Mouse (Mus musculus): ENCODE measurements around the gene Pi4k2a. TPM values are rescaled to one million over a fixed set of nuclear protein-coding genes. Genes with fewer than 3 reads are reported as not detected.
"Not testable (repeated sequence)": the region's sequence is repeated elsewhere in the genome, so short reads cannot be mapped to it uniquely, and the experiment has no call there.

Gene Pi4k2a
- polyA plus RNA-seq, 1 experiment from 2014 or later = 39.4 TPM

GRCm38 (mm10) chr19:42068441-42069240 is 21.6 kb upstream of the Pi4k2a start:
- 81% methylated on average over 11 of the region's 11 CpGs for WGBS
- no peak for ATAC-seq (ENCODE audit: low FRiP score)
- H3K4me3 ChIP-seq = no peak overlapping the region
- H3K4me1 ChIP-seq = no peaks in the 10 kb centered on the region
- no peak overlapping the region for H3K27ac ChIP-seq
- no peaks in the 10 kb centered on the region; the same call in 1 of the 2 replicates for H3K36me3 ChIP-seq
- no peaks in the 10 kb centered on the region for H3K9me3 ChIP-seq (replicated peaks)
- no peak overlapping the region for H3K9ac ChIP-seq
- H3K27me3 ChIP-seq = no peaks in the 10 kb centered on the region
- H3K4me2 ChIP-seq (replicated peaks) = no peak overlapping the region

GRCm38 (mm10) chr19:42069241-42069525 is 21.1 kb upstream of the Pi4k2a start:
- WGBS = 63% methylated on average over 6 of the region's 6 CpGs
- Histone ChIP-seq H3K27ac (no peak overlapping the region), H3K9ac (no peak overlapping the region), H3K9me3 (replicated peaks) (no peaks in the 10 kb centered on the region), H3K27me3 (no peaks in the 10 kb centered on the region), H3K4me1 (no peaks in the 10 kb centered on the region), H3K4me3 (no peak overlapping the region), H3K4me2 (replicated peaks) (no peak overlapping the region), H3K36me3 (peaks cover 4% of the 10 kb centered on the region; the same call in 1 of the 2 replicates)
- no peak for ATAC-seq (ENCODE audit: low FRiP score)

GRCm38 (mm10) chr19:42071221-42071620 is 19.0 kb upstream of the Pi4k2a start:
- H3K27me3 ChIP-seq = no peaks in the 10 kb centered on the region
- H3K27ac ChIP-seq = no peak overlapping the region
- no peak for ATAC-seq (ENCODE audit: low FRiP score)
- no peaks in the 10 kb centered on the region for H3K9me3 ChIP-seq (replicated peaks)
- WGBS = 75% methylated on average over 7 of the region's 7 CpGs
- no peak overlapping the region for H3K4me3 ChIP-seq
- H3K9ac ChIP-seq = no peak overlapping the region
- H3K4me1 ChIP-seq = no peaks in the 10 kb centered on the region
- H3K4me2 ChIP-seq (replicated peaks) = no peak overlapping the region
- peaks cover 24% of the 10 kb centered on the region for H3K36me3 ChIP-seq

DNA sequence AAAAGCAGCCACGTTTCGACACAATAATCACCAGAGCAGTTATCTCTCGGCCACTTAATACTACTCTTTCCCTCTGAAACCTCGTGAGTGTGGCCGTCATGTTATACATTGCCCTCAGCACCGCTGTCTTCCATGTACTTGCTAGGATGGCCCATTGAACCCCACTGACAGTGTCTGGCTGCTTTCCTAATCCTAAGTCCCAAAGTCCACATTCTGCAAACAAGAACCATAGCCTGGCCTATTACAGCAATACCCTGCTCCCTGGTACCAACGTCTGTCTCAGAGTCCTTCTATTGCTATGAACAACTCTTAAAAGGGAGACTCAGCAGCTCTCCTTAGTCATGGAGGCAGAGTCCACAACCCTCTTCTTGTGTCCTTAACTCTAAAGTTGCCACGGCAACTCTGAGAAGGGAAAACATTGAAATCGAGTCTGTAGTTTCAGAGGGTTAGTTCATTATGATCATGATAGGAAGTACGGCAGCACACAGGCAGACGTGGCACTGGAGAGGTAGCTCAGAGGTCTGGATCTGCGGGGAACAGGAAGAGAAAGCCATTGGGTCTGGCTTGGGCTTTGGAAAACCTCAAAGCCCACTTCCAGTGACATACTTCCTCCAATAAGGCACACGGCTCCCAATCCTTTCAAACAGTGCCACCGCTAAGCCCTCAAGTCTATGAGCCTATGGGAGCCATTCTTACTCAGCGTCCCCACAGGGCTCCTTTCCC is 18.2 kb upstream of the Pi4k2a start:
- Histone ChIP-seq H3K9ac (no peak overlapping the region), H3K27ac (no peak overlapping the region), H3K27me3 (no peaks in the 10 kb centered on the region), H3K4me2 (replicated peaks) (no peak overlapping the region), H3K4me3 (no peak overlapping the region), H3K36me3 (peaks cover 29% of the 10 kb centered on the region), H3K9me3 (replicated peaks) (no peaks in the 10 kb centered on the region), H3K4me1 (no peaks in the 10 kb centered on the region)
- no peak for ATAC-seq (ENCODE audit: low FRiP score)
- 83% methylated on average over 15 of the region's 15 CpGs for WGBS

DNA sequence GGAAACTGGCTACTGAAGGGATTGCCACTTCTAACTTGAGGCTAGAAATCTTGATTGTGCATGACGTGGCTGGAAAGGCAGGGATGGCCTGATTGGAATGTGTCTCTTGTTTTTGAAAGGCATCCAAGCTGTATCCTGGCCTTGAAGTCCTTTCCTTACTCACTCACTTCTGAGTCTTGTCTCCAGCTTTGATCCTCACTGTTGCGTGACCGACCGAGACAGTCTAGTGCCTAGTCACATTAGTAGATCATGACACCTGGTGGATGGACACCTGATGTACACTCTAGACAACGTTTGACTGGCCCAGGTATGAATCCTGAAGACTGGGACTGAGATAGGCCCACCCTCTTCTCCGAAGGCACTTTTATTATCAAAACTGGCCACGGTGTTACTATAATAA is 17.5 kb upstream of the Pi4k2a start:
- no peaks in the 10 kb centered on the region for H3K4me1 ChIP-seq
- H3K36me3 ChIP-seq = peaks cover 36% of the 10 kb centered on the region
- no peak overlapping the region for H3K9ac ChIP-seq
- no peaks in the 10 kb centered on the region for H3K27me3 ChIP-seq
- no peaks in the 10 kb centered on the region for H3K9me3 ChIP-seq (replicated peaks)
- H3K4me3 ChIP-seq = no peak overlapping the region
- WGBS = 82% methylated on average over 7 of the region's 7 CpGs
- H3K27ac ChIP-seq = no peak overlapping the region
- no peak overlapping the region for H3K4me2 ChIP-seq (replicated peaks)
- no peak for ATAC-seq (ENCODE audit: low FRiP score)

- Histone ChIP-seq H3K9me3 (replicated peaks) (no peaks in the 10 kb centered on the region), H3K4me1 (no peaks in the 10 kb centered on the region), H3K4me2 (replicated peaks) (no peak overlapping the region), H3K9ac (no peak overlapping the region), H3K27ac (no peak overlapping the region), H3K27me3 (no peaks in the 10 kb centered on the region), H3K36me3 (peaks cover 45% of the 10 kb centered on the region), H3K4me3 (no peak overlapping the region)
- ATAC-seq (ENCODE audit: low FRiP score) = no peak
- 76% methylated on average over 2 of the region's 2 CpGs for WGBS
Measured at GRCm38 (mm10) chr19:42075051-42075450, 15.2 kb upstream of the Pi4k2a start.

DNA sequence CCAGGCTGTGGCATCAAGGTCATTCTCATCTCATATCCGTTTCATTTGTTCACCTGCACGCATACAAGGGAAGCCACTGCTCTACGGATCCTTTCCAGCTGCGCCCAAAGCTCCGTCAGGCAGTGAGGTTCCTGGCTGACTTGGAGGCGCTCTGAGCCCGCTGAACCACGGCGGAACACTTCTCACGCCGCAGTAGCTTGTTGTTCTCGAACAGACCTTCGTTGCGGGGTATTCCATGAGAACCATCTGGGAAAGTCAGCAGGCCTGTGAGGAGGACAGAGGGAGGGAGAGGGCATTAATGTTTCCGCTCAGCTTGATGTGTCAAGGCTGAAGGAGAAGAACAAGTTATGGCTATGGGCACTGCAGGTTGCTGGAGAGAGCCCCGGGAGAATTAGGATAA is 14.3 kb upstream of the Pi4k2a start:
- no peak for ATAC-seq (ENCODE audit: low FRiP score)
- peaks cover 45% of the 10 kb centered on the region for H3K36me3 ChIP-seq
- H3K9me3 ChIP-seq (replicated peaks) = no peaks in the 10 kb centered on the region
- peaks cover 3% of the 10 kb centered on the region; the same call in 1 of the 2 replicates for H3K4me1 ChIP-seq
- H3K27ac ChIP-seq = no peak overlapping the region
- 83% methylated on average over 16 of the region's 16 CpGs for WGBS
- H3K9ac ChIP-seq = no peak overlapping the region
- H3K4me2 ChIP-seq (replicated peaks) = no peak overlapping the region
- H3K27me3 ChIP-seq = no peaks in the 10 kb centered on the region
- H3K4me3 ChIP-seq = no peak overlapping the region

- no peak for ATAC-seq (ENCODE audit: low FRiP score)
- 93% methylated on average over 8 of the region's 8 CpGs for WGBS
- Histone ChIP-seq H3K9ac (no peak overlapping the region), H3K4me3 (no peak overlapping the region), H3K4me1 (peaks cover 3% of the 10 kb centered on the region; the same call in 1 of the 2 replicates), H3K9me3 (replicated peaks) (no peaks in the 10 kb centered on the region), H3K36me3 (peaks cover 45% of the 10 kb centered on the region), H3K4me2 (replicated peaks) (no peak overlapping the region), H3K27me3 (no peaks in the 10 kb centered on the region), H3K27ac (no peak overlapping the region)
Measured at GRCm38 (mm10) chr19:42078566-42078965, 11.7 kb upstream of the Pi4k2a start.

- Histone ChIP-seq H3K9ac (no peak overlapping the region), H3K9me3 (replicated peaks) (no peaks in the 10 kb centered on the region), H3K4me2 (replicated peaks) (no peak overlapping the region), H3K4me3 (no peak overlapping the region), H3K36me3 (peaks cover 43% of the 10 kb centered on the region), H3K4me1 (peaks cover 3% of the 10 kb centered on the region; the same call in 1 of the 2 replicates), H3K27ac (no peak overlapping the region), H3K27me3 (no peaks in the 10 kb centered on the region)
- WGBS = 96% methylated on average over 12 of the region's 12 CpGs
- no peak for ATAC-seq (ENCODE audit: low FRiP score)
Measured at GRCm38 (mm10) chr19:42079006-42079405, 11.3 kb upstream of the Pi4k2a start.

- no peak overlapping the region for H3K9ac ChIP-seq
- H3K9me3 ChIP-seq (replicated peaks) = no peaks in the 10 kb centered on the region
- H3K36me3 ChIP-seq = peaks cover 33% of the 10 kb centered on the region
- ATAC-seq (ENCODE audit: low FRiP score) = no peak
- H3K27ac ChIP-seq = no peak overlapping the region
- WGBS = 80% methylated on average over 5 of the region's 5 CpGs
- no peak overlapping the region for H3K4me3 ChIP-seq
- no peaks in the 10 kb centered on the region for H3K27me3 ChIP-seq
- peaks cover 3% of the 10 kb centered on the region; the same call in 1 of the 2 replicates for H3K4me1 ChIP-seq
- no peak overlapping the region for H3K4me2 ChIP-seq (replicated peaks)
Measured at GRCm38 (mm10) chr19:42079950-42080349, 10.3 kb upstream of the Pi4k2a start.

GRCm38 (mm10) chr19:42080469-42080868 is 9.8 kb upstream of the Pi4k2a start:
- no peak for ATAC-seq (ENCODE audit: low FRiP score)
- Histone ChIP-seq H3K36me3 (peaks cover 28% of the 10 kb centered on the region), H3K27ac (no peak overlapping the region), H3K4me3 (no peak overlapping the region), H3K9me3 (replicated peaks) (no peaks in the 10 kb centered on the region), H3K4me1 (peaks cover 3% of the 10 kb centered on the region; the same call in 1 of the 2 replicates), H3K4me2 (replicated peaks) (no peak overlapping the region), H3K9ac (no peak overlapping the region), H3K27me3 (no peaks in the 10 kb centered on the region)
- WGBS = 81% methylated on average over 11 of the region's 11 CpGs

- not testable (repeated sequence) for H3K4me1 ChIP-seq; H3K4me2 ChIP-seq (replicated peaks); ATAC-seq (ENCODE audit: low FRiP score); H3K4me3 ChIP-seq; H3K27me3 ChIP-seq; H3K27ac ChIP-seq; H3K9ac ChIP-seq; H3K9me3 ChIP-seq (replicated peaks)
- 91% methylated on average over 5 of the region's 5 CpGs for WGBS
- peaks cover 17% of the 10 kb centered on the region; the same call in 1 of the 2 replicates for H3K36me3 ChIP-seq
Measured at GRCm38 (mm10) chr19:42081613-42082012, 8.7 kb upstream of the Pi4k2a start.

Measured in hindbrain, embryonic 12.5 days (tissue).